Mouse (Mus musculus) megakaryocyte, embryonic 14.5 days (primary cell): ENCODE measurements around the gene Gja4.

Experiments
- FLI1 ChIP-seq: IDR thresholded peaks from 2 replicates; pipeline ENCODE4 v1.6.1; 2012; ENCODE audit warnings: low read length, inconsistent platforms, mixed read lengths
- GATA1 ChIP-seq: IDR thresholded peaks from 3 replicates; pipeline ENCODE4 v1.6.1; 2012; ENCODE audit warnings: mixed read lengths, low read length, inconsistent platforms, borderline replicate concordance

- TF ChIP-seq GATA1, result no peak
- no peak for TF ChIP-seq FLI1
Observed at GRCm38 (mm10) chr4:127362520-127362919, 48.7 kb upstream of the Gja4 start.
